Mouse (Mus musculus): ENCODE results near the gene Pank4.

DNA sequence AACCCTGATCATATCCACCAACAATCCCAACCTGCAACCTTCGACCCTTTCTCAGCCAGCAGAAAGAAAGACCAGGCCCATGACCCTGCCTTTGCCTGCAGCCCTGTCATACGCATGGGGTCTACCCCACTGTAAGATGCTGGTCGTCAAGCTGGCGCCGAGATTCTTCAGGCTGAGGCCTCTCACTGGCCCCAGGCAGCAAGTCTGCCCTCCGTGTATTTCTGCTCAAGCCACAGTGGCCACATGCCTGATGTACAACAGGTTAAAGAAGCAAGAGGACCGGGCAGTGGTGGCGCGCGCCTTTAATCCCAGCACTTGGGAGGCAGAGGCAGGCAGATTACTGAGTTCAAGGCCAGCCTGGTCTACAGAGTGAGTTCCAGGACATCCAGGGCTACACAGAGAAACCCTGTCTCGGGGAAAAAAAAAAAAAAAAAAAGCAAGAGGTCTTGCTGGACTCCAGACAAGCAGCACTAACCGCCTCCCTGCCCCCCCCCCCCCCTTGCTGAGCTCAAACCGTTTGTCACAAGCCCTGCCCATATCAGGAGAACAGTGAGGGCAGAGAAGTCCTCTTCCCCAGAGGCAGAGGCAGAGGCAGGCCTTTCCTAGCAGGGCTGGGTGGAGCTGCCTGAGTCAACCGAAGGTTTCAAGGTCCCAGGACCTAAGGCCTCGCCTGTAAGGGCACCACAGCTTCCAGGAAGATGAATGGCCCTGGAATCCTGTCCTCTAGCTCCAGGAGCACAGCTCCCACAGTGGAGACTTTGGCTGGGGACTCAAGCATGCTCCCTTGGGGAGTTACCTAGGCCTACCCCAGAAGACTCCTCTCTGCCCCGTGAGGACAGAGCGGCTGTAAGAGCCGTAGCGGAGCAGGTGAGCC is 18.6 kb downstream of the Pank4 start:
- TF ChIP-seq CTCF (IDR thresholded peaks at IDR 0.05; ENCODE audit: control insufficient read depth, insufficient read depth, insufficient replicate concordance, low read depth, low read length), result no peak
- no peak for TF ChIP-seq POLR2A (IDR thresholded peaks at IDR 0.05; ENCODE audit: control insufficient read depth, low read depth, low read length)
